Mouse (Mus musculus): Measurements from ENCODE around the gene Mip. TPM values are rescaled to one million over a fixed set of nuclear protein-coding genes. Genes with fewer than 3 reads are reported as not detected.

Mip gene
- polyA plus RNA-seq, 1 experiment: 0.37 TPM

- H3K27me3 ChIP-seq (ENCODE audit: control insufficient read depth, insufficient read depth, low read length, poor library complexity, severe bottlenecking): no peaks in the 10 kb centered on the region
- no peak overlapping the region for H3K27ac ChIP-seq (ENCODE audit: insufficient read depth, low read length)
- no peaks in the 10 kb centered on the region for H3K36me3 ChIP-seq (ENCODE audit: control insufficient read depth, insufficient read depth, low read length, poor library complexity, severe bottlenecking)
- H3K4me3 ChIP-seq (ENCODE audit: low read depth, low read length): no peak overlapping the region
- no peaks in the 10 kb centered on the region for H3K4me1 ChIP-seq (ENCODE audit: control insufficient read depth, insufficient read depth, low read length)
- no peaks in the 10 kb centered on the region for H3K9me3 ChIP-seq (replicated peaks; ENCODE audit: control insufficient read depth, insufficient read depth, low read length, poor library complexity, severe bottlenecking)
- no peak overlapping the region for H3K9ac ChIP-seq (ENCODE audit: low read depth, poor library complexity, severe bottlenecking)
- TF ChIP-seq CTCF (IDR thresholded peaks at IDR 0.05; ENCODE audit: low read depth, low read length): no peak
- no peak for TF ChIP-seq EP300 (IDR thresholded peaks at IDR 0.05; ENCODE audit: insufficient read depth, low read depth, low read length)
- no peak for TF ChIP-seq POLR2A (IDR thresholded peaks at IDR 0.05; ENCODE audit: insufficient read depth, low read length)
Measured at GRCm38 (mm10) chr10:128227592-128227991, 2.0 kb downstream of the Mip start.

GRCm38 (mm10) chr10:128228009-128228408, 2.4 kb downstream of the Mip start:
- Histone ChIP-seq H3K27ac (ENCODE audit: insufficient read depth, low read length) (no peak overlapping the region), H3K36me3 (ENCODE audit: control insufficient read depth, insufficient read depth, low read length, poor library complexity, severe bottlenecking) (no peaks in the 10 kb centered on the region), H3K9me3 (replicated peaks; ENCODE audit: control insufficient read depth, insufficient read depth, low read length, poor library complexity, severe bottlenecking) (no peaks in the 10 kb centered on the region), H3K27me3 (ENCODE audit: control insufficient read depth, insufficient read depth, low read length, poor library complexity, severe bottlenecking) (no peaks in the 10 kb centered on the region), H3K9ac (ENCODE audit: low read depth, poor library complexity, severe bottlenecking) (no peak overlapping the region), H3K4me1 (ENCODE audit: control insufficient read depth, insufficient read depth, low read length) (no peaks in the 10 kb centered on the region), H3K4me3 (ENCODE audit: low read depth, low read length) (no peak overlapping the region)
- TF ChIP-seq POLR2A (IDR thresholded peaks at IDR 0.05; ENCODE audit: insufficient read depth, low read length) (no peak), EP300 (IDR thresholded peaks at IDR 0.05; ENCODE audit: insufficient read depth, low read depth, low read length) (no peak), CTCF (IDR thresholded peaks at IDR 0.05; ENCODE audit: low read depth, low read length) (no peak)

DNA sequence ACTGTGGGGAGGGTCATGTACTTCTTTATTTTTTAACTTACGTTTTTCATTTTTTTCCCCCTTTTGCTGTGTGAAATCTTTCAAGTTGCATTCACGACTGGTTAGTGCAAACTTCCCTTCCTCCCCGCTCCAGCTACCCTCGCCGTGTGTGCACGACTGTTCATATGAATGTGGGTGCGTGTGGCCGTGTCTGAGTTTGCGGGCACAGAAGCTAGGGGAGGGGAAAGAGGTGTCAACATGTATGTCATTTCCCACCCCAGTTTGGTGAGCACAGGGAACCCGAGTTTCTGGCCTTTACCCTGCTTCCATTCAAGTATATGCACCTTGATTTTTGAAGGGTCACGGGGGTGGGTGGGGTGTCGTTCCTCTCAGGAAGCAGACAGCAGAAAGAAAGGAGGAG, 4.9 kb downstream of the Mip start:
- Histone ChIP-seq H3K9me3 (replicated peaks; ENCODE audit: control insufficient read depth, insufficient read depth, low read length, poor library complexity, severe bottlenecking) (no peaks in the 10 kb centered on the region), H3K27me3 (ENCODE audit: control insufficient read depth, insufficient read depth, low read length, poor library complexity, severe bottlenecking) (no peaks in the 10 kb centered on the region), H3K4me3 (ENCODE audit: low read depth, low read length) (no peak overlapping the region), H3K36me3 (ENCODE audit: control insufficient read depth, insufficient read depth, low read length, poor library complexity, severe bottlenecking) (peaks cover 10% of the 10 kb centered on the region; the same call in 1 of the 2 replicates), H3K9ac (ENCODE audit: low read depth, poor library complexity, severe bottlenecking) (peak overlapping the region; percentile 98), H3K27ac (ENCODE audit: insufficient read depth, low read length) (peak overlapping the region; percentile 28; the same call in 1 of the 2 replicates), H3K4me1 (ENCODE audit: control insufficient read depth, insufficient read depth, low read length) (no peaks in the 10 kb centered on the region)
- TF ChIP-seq POLR2A (IDR thresholded peaks at IDR 0.05; ENCODE audit: insufficient read depth, low read length) (no peak), CTCF (IDR thresholded peaks at IDR 0.05; ENCODE audit: low read depth, low read length) (no peak), EP300 (IDR thresholded peaks at IDR 0.05; ENCODE audit: insufficient read depth, low read depth, low read length) (no peak)

DNA sequence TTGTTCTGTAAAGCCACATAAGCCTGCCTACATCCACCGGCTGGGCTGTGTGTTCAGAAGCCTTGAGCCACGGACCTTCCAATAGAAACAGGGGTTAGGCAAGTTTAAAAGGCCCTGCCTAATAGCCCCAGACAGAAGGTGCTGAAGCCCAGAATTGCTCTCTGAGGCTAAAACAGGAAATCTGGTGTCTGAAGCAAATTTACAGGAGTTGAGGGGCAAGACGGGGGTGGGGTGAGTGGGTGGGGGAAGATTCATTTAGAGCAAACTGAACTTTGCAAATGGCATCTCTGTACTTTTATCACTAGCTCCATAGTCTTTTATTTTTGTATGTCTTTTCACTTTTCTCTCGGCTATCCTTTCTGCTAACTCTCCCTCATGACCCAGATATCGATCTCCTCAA, 5.5 kb downstream of the Mip start:
- peak overlapping the region; percentile 34 for H3K4me3 ChIP-seq (ENCODE audit: low read depth, low read length)
- H3K27ac ChIP-seq (ENCODE audit: insufficient read depth, low read length): peak overlapping the region; percentile 49; the same call in 1 of the 2 replicates
- H3K4me1 ChIP-seq (ENCODE audit: control insufficient read depth, insufficient read depth, low read length): no peaks in the 10 kb centered on the region
- peak overlapping the region; percentile 98 for H3K9ac ChIP-seq (ENCODE audit: low read depth, poor library complexity, severe bottlenecking)
- H3K27me3 ChIP-seq (ENCODE audit: control insufficient read depth, insufficient read depth, low read length, poor library complexity, severe bottlenecking): no peaks in the 10 kb centered on the region
- no peaks in the 10 kb centered on the region for H3K9me3 ChIP-seq (replicated peaks; ENCODE audit: control insufficient read depth, insufficient read depth, low read length, poor library complexity, severe bottlenecking)
- peaks cover 10% of the 10 kb centered on the region; the same call in 1 of the 2 replicates for H3K36me3 ChIP-seq (ENCODE audit: control insufficient read depth, insufficient read depth, low read length, poor library complexity, severe bottlenecking)
- TF ChIP-seq CTCF (IDR thresholded peaks at IDR 0.05; ENCODE audit: low read depth, low read length) (no peak), EP300 (IDR thresholded peaks at IDR 0.05; ENCODE audit: insufficient read depth, low read depth, low read length) (no peak), POLR2A (IDR thresholded peaks at IDR 0.05; ENCODE audit: insufficient read depth, low read length) (no peak)

DNA sequence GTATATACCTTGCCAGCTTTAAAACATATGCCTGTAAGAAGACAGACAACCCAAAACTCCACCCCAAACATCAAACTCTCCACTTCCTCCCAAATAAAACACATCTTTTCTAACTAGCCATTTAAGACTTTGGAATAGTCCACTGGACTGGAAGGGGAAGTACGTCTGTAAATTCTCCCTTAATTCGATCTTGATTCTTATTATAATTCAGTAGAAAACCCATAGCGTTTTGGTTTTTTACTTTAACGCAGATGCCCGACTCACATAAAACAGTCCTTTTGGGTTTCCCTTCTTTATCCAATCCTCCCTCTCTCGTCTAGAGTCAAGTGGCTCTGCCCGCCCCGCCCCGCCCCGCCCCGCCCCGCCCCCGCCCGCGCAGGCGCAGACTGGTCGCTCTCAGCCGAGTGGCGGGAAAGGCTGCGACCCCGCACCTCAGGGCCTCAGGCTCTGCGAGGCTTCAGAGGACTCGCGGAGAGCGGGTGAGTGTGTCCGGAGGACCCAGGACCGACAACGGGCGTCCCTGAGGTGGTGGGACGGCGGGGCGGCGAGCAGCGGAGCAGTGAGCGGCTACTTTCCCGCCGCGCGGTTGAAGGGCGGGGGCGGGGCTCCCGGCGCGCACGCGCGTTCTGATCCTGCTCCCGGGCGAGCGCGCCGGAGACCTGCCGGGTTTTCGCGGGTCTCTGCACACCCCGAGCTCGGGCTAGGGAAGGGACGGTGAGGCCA, 6.2 kb downstream of the Mip start, which contains the start of gene Timeless:
Gene Timeless, plus strand, starts transcription at position 369 of the 723 bp plus-strand sequence.
- Histone ChIP-seq H3K9ac (ENCODE audit: low read depth, poor library complexity, severe bottlenecking) (peak within 1 kb of the TSS; percentile 98), H3K4me1 (ENCODE audit: control insufficient read depth, insufficient read depth, low read length) (no peaks in the 10 kb centered on the region), H3K4me3 (ENCODE audit: low read depth, low read length) (peak within 1 kb of the TSS; percentile 97), H3K27ac (ENCODE audit: insufficient read depth, low read length) (peak within 1 kb of the TSS; percentile 91), H3K27me3 (ENCODE audit: control insufficient read depth, insufficient read depth, low read length, poor library complexity, severe bottlenecking) (no peaks in the 10 kb centered on the region), H3K9me3 (replicated peaks; ENCODE audit: control insufficient read depth, insufficient read depth, low read length, poor library complexity, severe bottlenecking) (no peaks in the 10 kb centered on the region), H3K36me3 (ENCODE audit: control insufficient read depth, insufficient read depth, low read length, poor library complexity, severe bottlenecking) (peaks cover 10% of the 10 kb centered on the region; the same call in 1 of the 2 replicates)
- TF ChIP-seq EP300 (IDR thresholded peaks at IDR 0.05; ENCODE audit: insufficient read depth, low read depth, low read length): no peak
- TF ChIP-seq CTCF (IDR thresholded peaks at IDR 0.05; ENCODE audit: low read depth, low read length): no peak
- TF ChIP-seq POLR2A (IDR thresholded peaks at IDR 0.05; ENCODE audit: insufficient read depth, low read length): peak; percentile 51

DNA sequence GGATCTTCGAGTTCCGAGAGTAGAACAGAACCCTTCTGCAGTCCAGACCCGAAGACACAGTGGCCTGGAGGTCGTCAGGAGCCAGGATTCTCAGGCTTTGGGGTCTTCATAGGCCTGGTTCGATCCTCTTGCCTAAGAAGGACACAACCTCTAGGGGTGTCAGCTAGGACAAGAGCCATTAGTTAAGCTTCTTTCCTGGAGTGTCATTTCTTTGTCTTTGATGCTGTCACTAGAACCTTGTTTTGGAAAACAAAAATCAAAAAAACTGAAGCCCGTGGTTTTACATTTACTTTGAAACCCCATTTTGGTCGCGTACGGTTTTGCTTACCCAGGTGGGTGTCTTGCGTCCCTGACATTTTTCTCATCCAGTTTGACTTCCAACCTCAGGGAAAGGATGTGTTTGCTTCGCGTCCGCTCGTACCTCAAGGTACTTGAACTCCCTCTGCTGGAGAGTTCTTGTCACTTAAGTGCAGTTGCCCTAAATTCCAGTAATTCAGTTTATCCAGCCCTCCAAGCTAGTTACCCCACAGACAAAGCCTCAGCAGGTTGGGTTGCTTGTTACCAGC, 6.9 kb downstream of the Mip start:
- Histone ChIP-seq H3K9ac (ENCODE audit: low read depth, poor library complexity, severe bottlenecking) (peak overlapping the region; percentile 98), H3K4me1 (ENCODE audit: control insufficient read depth, insufficient read depth, low read length) (no peaks in the 10 kb centered on the region), H3K27ac (ENCODE audit: insufficient read depth, low read length) (peak overlapping the region; percentile 91), H3K9me3 (replicated peaks; ENCODE audit: control insufficient read depth, insufficient read depth, low read length, poor library complexity, severe bottlenecking) (no peaks in the 10 kb centered on the region), H3K36me3 (ENCODE audit: control insufficient read depth, insufficient read depth, low read length, poor library complexity, severe bottlenecking) (peaks cover 10% of the 10 kb centered on the region; the same call in 1 of the 2 replicates), H3K4me3 (ENCODE audit: low read depth, low read length) (peak overlapping the region; percentile 97), H3K27me3 (ENCODE audit: control insufficient read depth, insufficient read depth, low read length, poor library complexity, severe bottlenecking) (no peaks in the 10 kb centered on the region)
- TF ChIP-seq CTCF (IDR thresholded peaks at IDR 0.05; ENCODE audit: low read depth, low read length) (peak; percentile 23), POLR2A (IDR thresholded peaks at IDR 0.05; ENCODE audit: insufficient read depth, low read length) (no peak)
